Mouse (Mus musculus) erythroid progenitor cell, adult 5-6 weeks (primary cell): ENCODE measurements around the gene Krt42. TPM values are rescaled to one million over a fixed set of nuclear protein-coding genes. Genes with fewer than 3 reads are reported as not detected.
"Not testable (repeated sequence)": the region's sequence is repeated elsewhere in the genome, so short reads cannot be mapped to it uniquely, and the experiment has no call there.

Experiments used
- ATAC-seq: replicated peaks from 2 replicates; pipeline ENCODE4 v1.8.0; 2016; ENCODE audit warnings: moderate number of reproducible peaks, mild to moderate bottlenecking, moderate TSS enrichment, inconsistent platforms; ENCODE audit not compliant: poor library complexity, low FRiP score, severe bottlenecking
- total RNA-seq, 2 experiments: library from RNA; stranded (forward) in 1 of 2; stranded (reverse) in 1 of 2; fragments of 150-400 nt in 1 of 2; fragments of 186-747, 209-891 nt in 1 of 2; gene quantifications; 2 replicates each; pipeline versions ENCODE4 v1.2.3 to v1.2.4; 2015 to 2017; ENCODE audit warnings: low replicate concordance in 2 of 2

The Krt42 gene
- not detected in 2 replicates for total RNA-seq (2015; ENCODE audit: low replicate concordance)
- not detected in 2 replicates for total RNA-seq (2017; ENCODE audit: low replicate concordance)

GRCm38 (mm10) chr11:100269821-100270332 is at the start of gene Krt42:
Gene Krt42 (minus strand): TSS chr11:100269871.
- no peak for ATAC-seq

- peak; percentile 50 for ATAC-seq
These were observed 49.1 kb upstream of the Krt42 start for GRCm38 (mm10) chr11:100318529-100319451.

- peak; percentile 47; the same call in 1 of the 2 replicates for ATAC-seq
These were observed 48.2 kb upstream of the Krt42 start for GRCm38 (mm10) chr11:100317826-100318380.

GRCm38 (mm10) chr11:100315439-100315838 is 45.8 kb upstream of the Krt42 start:
- no peak for ATAC-seq

- no peak for ATAC-seq
These were observed 43.8 kb upstream of the Krt42 start for GRCm38 (mm10) chr11:100313424-100313823.

GRCm38 (mm10) chr11:100312096-100312679 is 42.5 kb upstream of the Krt42 start:
- no peak for ATAC-seq

- no peak for ATAC-seq
These were observed 42.0 kb upstream of the Krt42 start for GRCm38 (mm10) chr11:100311656-100312055.

GRCm38 (mm10) chr11:100308672-100309071 is 39.0 kb upstream of the Krt42 start:
- ATAC-seq = not testable (repeated sequence)

GRCm38 (mm10) chr11:100307900-100308299 is 38.2 kb upstream of the Krt42 start:
- ATAC-seq = no peak

- ATAC-seq = no peak
These were observed 31.6 kb upstream of the Krt42 start for GRCm38 (mm10) chr11:100301292-100301691.

GRCm38 (mm10) chr11:100300293-100300692 is 30.6 kb upstream of the Krt42 start:
- 0 out of 2 replicates have a peak, but pooled peaks have one; percentile 48 for ATAC-seq

- peak; percentile 77 for ATAC-seq
These were observed 28.8 kb upstream of the Krt42 start for GRCm38 (mm10) chr11:100298274-100299036.

GRCm38 (mm10) chr11:100297801-100298200 is 28.1 kb upstream of the Krt42 start:
- ATAC-seq = peak; percentile 61

GRCm38 (mm10) chr11:100295308-100295707 is 25.6 kb upstream of the Krt42 start:
- ATAC-seq = peak; percentile 65

- no peak for ATAC-seq
These were observed 23.2 kb upstream of the Krt42 start for GRCm38 (mm10) chr11:100292884-100293283.

- no peak for ATAC-seq
These were observed 20.6 kb upstream of the Krt42 start for GRCm38 (mm10) chr11:100290235-100290634.

GRCm38 (mm10) chr11:100288942-100289341 is 19.3 kb upstream of the Krt42 start:
- no peak for ATAC-seq

GRCm38 (mm10) chr11:100287024-100287423 is 17.4 kb upstream of the Krt42 start:
- no peak for ATAC-seq

- ATAC-seq = no peak
These were observed 15.3 kb upstream of the Krt42 start for GRCm38 (mm10) chr11:100284988-100285387.

- ATAC-seq = peak; percentile 76
These were observed 12.9 kb upstream of the Krt42 start for GRCm38 (mm10) chr11:100282549-100282948.
